Mouse (Mus musculus) frontal cortex, adult 2 months (tissue): ENCODE measurements around the gene Scarb2. TPM values are rescaled to one million over a fixed set of nuclear protein-coding genes. Genes with fewer than 3 reads are reported as not detected.
"Not testable (repeated sequence)": the region's sequence is repeated elsewhere in the genome, so short reads cannot be mapped to it uniquely, and the experiment has no call there.

Source experiments
- DNase-seq, 2 experiments: peaks; one replicate each; pipeline ENCODE4 v3.0.0; 2022; ENCODE audit warnings: low spot score in 1 of 2; ENCODE audit errors: extremely low spot score in 1 of 2
- polyA plus RNA-seq: library from polyadenylated mRNA; depleted of rRNA; stranded (reverse); fragments of >200 nt; gene quantifications from 2 replicates; pipeline ENCODE4 v1.2.3, GENCODE M21; 2012; rRNA removed

Gene Scarb2
- polyA plus RNA-seq, result 67.6 TPM in 2 replicates

DNA sequence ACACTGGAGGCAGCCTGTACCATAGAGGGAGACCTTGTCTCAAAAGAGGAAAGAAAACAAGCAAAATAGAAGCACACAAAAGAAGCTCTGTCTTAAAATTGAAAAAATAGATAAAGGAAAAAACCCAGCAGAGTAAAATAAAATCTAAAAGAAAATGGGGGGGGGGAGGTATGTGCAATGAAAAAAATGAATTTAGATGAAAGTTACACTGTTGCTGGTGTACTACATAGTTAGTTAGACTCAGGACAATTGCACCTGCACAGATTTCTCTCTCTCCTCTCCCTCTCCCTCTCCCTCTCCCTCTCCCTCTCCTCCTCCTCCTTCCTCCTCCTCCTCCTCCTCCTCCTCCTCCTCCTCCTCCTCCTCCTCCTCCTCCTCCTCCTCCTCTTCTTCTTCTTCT, at the start of gene Scarb2:
Gene Scarb2 (minus strand): TSS at position 101 of the 400 bp plus-strand sequence.
- DNase-seq, result no peak

DNA sequence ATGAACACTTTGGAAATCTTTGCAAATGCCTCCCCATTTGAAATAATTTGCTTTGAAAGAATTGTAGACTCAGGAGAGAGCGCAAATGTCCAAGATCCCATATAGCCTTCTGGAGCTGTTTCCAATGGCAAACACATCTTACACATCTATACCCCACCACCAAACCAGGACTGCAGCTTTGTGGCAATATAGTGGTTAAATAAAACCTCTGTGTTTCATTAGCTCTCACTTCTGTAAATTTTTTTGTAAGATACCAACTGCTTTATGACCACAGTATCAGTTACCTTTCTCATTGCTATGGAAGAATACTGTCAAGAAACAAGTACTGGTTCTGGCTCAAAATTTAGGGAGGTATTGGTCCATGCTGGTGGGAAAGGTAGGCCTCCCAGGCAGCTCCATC, 49.3 kb upstream of the Scarb2 start:
- no peak for DNase-seq

DNA sequence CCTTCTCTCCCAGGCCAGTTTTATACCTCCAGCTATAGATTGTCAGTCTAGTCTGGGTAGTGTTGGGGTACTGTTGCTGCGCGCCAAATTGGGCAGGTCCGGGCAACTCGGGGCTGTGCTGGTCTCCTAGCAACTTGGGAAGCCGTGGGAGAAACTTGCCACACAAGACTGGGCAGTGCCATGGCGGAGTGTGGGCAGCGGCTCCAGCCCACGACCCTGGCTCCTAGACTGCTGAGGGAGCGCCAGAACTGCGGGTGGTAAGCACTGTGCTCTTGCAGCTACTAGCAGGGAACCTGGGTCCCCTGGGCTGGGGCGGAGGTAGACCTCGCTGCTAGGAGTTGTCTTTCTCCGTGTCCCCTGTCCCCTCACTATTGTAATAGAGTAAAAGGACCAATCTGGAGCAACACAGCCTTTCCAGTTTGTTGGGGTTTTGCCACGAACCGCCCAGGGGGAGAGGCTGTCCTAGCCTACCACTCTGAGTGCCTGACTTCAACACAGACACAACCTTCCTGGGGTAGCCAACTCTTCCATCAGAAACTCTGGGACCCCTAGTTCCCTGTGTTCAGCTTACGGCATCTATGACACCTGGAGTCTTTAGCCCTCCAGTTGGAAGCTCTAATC, 48.4 kb upstream of the Scarb2 start, which contains the start of gene Fam47e:
Gene Fam47e (plus strand): TSS at position 179 of the 621 bp plus-strand sequence.
- DNase-seq, result peak; percentile 14 to 60

DNA sequence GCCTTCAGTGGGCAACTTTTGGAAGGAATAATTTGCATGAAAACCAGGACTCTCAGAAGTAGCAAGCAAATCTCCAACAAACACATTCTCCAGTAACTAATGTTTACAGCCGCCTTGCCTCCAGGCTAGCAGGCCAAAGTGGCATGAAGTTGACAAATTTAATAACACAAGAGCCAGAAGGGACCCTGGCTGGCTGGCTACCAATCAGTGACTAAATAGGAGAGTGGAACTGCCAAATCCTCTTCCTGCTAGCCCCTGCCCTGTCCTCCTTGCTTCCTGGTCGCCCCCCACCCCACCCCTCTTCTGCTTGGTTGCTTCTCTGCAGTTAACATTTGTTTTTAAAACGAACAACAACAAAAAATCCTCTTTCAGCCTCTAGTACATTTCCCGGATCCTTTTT, 47.8 kb upstream of the Scarb2 start:
- no peak for DNase-seq

DNA sequence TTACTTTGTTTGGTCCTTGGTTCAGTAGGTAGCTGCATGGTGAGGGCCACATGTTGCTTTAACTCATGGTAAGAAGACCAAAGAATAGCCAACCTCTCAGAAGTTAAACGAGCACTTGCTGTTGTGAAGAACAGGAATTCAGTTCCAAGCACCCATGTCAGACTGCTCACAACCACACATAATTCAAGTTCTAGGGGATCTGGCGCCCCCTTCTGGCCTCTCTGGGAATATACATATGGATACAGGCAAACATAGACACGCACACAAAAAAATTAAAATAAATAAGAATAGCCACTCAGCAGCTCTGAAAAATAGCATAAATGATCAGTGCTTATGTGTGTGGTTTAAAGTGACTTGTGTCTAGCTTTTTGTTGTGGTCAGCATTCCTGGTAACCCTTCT, 47.3 kb upstream of the Scarb2 start:
- no peak for DNase-seq

DNA sequence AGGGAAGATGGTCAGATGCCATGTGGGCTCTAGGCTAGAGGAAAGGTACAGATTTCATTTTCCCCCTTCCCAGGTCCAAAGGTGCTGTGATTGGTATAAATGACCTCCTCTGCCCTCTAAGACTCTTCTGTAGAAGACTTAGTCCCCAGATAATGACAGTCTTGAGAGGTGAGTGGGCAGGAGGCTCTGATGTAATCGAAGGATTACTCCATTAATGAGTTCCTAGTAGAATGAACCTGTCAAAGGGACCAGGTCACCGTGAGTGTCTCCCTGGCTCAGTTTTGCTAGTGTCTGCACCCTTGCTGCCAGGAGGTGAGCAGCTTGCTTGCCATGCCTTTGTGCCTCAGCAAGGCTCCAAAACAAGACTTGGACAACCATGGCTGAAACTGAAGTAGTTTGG, 46.0 kb upstream of the Scarb2 start:
- DNase-seq, result no peak

DNA sequence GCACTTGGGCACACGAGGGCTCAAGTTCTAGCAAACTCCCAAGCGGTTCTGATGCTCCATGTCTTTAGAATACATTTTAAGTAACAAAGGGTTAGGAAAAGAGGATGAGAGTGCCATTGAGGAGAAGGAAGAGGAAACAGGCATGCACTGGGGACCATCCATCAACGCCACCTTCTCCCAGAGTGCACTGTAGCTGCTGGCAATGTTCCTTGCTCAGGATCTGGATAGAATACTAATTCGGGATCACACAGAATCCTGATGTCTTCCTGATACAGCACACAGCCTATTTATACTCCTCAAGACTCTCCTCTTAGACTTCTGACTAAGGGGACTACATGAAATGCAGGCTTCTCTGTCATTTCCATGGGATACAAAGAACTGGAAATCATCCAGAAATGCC, 33.1 kb upstream of the Scarb2 start:
- DNase-seq, result no peak

DNA sequence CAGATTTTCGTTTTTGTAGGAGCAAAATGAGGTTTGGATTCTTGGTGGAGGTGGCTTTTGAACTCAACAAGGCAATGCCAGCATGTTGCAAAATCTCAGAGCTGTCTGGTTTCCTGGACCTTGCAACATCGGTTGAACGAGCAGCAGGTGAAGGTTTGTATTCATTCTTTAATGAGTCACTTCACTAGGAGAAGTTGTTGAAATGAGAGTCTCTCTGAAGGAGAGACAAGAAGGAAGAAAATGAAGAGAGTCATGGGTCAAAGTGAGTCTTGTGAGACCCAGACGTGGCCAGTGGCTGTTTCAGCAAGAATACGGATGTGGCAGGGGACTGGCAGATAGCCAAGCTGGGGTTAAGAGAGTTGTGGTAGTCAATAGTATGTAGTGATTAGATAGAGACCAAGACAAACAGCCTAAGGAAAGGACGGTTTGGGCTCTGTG, 18.2 kb upstream of the Scarb2 start:
- DNase-seq, result peak in 1 of 2 experiments; percentile 16

DNA sequence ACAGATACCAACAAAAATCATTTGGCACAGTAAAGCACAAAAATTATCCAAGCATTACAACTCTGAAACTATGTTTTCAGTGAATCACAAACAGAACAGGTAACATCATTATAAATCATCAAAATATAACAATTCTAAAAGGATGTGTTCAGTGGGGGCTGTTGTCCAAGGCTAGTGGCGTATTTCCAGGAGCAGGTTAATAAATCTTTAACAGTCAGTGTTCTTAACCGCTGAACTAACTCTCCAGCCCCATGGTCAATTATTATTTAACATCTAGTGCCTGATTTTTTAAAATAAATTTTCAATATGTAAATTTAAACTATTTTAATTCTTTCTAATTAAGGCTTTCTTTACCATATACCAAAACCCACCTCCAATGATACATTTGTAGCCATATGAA, 14.5 kb upstream of the Scarb2 start:
- DNase-seq, result not testable (repeated sequence)

DNA sequence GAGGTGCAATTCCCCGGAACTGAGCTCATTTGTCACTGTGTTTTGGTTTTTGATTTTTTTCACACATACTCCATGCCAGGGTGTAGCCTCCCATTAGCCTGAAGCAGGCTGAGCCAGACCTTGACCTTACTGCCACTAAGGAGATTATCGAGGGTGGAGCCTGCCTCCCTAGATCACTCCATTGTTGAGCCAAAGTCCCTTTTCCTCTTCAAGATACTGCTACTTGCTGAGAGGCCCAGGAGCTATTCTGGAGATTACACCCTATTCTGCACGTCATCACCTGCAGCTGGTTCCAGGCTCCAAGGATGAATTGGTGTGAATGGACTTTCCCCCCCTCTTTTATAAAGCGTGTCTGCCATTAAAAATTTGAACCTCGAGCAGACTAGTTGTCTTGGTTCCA, 5.4 kb upstream of the Scarb2 start:
- no peak for DNase-seq

DNA sequence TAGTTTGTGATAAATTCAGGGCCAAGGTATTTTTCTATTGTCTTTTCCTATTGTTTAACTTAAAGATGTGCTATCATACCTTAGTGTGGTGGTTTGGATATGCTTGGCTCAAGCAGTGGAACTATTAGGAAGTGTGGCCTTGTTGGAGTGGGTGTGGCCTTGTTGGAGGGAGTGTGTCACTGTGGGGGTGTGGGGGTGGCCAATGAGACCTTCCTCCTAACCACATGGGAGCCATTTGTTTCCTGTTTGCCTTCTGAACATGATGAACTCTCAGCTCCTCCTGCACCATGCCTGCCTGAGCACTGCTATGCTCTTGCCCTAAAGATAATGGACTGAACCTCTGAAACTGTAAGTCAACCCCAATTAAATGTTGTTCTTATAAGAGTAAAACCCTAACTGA, 4.6 kb upstream of the Scarb2 start:
- no peak for DNase-seq

DNA sequence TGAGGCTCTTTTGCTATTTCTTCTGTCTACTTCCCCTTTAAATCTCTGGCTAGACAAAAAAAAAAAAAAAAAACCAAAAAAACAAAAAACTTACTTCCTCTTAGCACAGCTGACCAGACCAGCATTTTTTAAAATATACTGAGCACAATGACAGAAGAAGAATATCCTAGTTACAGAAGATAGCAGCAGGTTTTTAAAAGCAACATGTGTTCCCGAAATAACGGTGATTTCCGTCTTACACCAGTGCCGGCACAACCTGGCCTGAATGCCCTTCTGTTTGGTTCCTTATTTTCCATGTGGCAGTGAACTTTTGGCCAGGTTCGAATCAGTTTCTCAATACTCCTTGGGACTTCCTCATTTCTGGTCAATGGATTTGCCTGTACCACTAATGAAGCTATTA, 2.2 kb upstream of the Scarb2 start:
- DNase-seq, result no peak

DNA sequence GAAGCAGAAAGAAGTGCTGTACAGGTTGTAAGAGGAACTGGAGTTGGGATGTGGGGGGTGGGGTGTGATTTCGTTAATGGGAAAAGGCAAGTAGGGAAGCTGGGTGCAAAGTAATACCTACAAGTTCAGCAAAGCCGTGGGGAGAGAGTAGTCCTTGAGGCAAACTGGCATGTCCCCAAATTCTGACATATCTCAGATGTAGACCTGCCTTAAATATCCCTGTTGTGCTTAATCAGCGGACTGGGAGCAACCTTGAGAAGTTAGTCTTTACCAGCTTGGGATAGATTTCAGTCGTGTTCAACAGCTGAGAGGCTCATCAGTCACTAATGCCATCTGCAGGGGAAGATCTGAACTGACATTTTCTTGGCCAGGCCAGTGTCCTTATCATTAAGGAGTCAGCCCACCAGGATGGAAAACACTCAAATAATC, 318 bp downstream of the Scarb2 start:
- DNase-seq, result peak in 1 of 2 experiments; percentile 55

DNA sequence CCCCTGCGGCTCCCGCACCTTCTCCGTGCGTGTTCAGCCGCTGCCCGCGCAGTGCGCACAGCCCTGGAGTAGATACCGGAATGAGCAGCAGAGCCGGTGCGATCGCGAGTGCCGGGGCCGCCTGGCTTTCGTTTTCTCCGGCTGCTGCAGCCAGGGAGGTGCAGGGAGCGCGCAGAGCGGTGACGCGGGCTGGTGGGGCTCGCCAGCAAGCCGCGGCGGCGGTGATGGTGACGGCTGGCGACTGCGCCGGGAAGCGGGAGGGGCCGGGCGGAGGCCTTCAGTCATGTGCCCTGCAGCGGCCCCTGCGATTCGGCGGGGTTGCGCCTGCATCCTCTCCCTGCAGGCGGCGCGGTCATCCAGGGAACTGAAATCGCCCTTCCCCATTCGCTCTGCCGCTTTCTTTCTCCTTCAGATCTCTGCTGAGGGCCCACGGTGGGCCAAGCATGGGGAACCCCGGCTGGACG, 1.2 kb downstream of the Scarb2 start:
- peak; percentile 93 to 96 for DNase-seq

DNA sequence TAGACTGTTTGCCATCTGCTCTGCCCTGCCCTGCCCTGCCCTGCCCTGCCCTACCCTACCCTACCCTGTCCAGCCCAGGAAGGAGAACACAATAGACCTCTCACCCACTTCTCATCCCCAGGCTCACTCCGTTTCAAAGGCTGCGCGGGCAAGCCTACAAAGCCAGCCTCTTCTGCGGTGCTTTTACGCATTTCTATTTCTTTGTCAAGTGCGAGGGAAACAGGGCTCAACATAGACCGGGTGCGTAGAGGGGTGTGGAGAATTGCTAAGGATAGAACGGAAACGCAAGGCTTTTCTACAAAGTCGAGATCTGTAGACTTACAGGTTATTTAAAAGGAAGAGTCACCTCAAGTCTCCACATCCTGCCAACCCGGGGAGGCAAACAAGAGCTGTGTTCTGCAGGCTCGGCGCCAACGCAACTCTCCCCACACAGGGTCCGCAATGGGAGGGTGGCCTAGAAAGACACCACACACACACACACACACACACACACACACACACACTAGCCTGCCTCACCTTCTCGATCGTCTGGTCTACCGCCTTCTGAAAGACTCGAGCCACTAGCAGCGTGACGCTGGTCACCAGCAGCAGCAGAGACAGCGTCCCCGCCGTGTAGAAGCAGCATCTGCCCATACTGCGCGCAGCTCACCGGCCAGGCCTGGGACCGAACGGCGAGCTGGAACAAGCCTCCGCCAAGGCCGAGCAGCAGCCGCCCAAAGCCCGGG, 1.8 kb downstream of the Scarb2 start:
- DNase-seq, result peak in 1 of 2 experiments; percentile 63

DNA sequence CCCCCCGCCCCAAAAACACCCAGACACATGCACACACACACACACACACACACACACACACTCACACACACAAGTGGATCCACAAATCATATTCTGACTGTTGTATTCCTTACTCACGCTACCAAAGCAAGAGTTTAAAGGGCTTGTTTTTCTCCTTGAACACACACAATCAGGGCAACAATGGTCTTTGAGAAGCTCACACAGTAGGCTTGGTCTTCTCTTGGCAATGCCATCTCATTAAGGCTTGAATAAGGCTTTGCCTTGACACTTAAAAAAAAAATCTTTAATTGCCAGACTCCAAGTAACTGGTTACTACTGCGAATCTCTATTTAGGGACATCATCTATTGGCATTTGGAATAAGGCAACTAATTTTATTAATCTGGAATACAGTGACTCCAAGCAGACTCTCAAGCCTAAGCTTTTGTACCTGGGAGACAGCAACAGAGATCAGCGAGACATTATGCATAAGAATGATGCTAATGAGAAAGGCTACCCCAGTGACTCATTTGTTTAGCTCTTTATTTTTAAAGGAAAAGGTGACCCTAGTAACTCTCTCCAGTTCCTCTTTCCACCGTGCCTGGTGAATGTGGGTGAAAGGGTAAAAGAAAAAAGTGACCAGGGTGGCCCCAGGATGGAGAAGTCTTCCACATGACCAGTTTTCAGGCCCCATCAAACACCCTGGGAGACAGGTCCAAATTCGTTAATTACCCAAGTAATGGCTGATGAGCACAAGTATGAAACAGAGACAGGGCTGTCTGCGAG, 2.6 kb downstream of the Scarb2 start:
- no peak for DNase-seq

DNA sequence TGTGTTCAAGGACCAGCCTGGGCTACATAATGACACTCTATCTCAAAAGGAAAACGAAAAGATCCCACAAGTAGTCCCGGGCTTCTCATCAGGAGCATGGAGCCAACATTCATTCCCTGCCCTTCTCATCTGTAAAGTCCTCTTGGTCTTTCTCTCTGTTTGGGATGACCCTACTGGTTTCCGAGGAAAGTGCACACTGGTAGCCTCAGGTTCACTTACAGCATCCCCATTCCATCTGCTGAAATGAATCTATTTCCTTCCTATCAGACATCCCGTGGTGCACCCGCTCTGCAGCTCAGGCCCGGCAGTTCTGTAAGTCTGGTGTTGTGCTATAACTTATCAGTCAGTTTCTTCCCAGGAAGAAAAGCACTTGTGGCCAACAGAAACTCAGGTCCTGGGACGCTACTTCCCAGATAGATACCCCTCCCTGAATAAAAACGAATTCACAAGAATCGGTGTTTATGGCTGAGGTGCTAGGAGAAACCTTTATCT, 3.2 kb downstream of the Scarb2 start:
- DNase-seq, result no peak

DNA sequence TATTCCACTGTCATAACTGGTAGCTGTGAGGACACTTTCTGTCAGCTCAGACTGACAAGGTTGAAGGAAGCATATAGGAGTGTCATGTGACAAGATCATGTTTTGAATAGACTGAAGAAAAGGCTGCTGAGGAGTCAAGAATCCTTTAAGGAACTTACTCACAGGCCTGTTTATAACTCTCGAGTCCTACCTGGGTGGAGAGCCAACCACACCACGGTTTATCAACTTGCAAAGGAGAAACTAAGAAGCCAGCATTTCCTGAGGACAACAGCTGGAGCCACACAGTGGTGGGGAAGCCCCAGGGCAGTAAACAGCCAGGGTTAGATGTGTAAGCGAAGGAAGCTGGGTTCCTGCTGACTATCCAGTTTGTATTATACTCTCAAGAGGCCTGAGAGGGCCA, 7.3 kb downstream of the Scarb2 start:
- DNase-seq, result no peak

DNA sequence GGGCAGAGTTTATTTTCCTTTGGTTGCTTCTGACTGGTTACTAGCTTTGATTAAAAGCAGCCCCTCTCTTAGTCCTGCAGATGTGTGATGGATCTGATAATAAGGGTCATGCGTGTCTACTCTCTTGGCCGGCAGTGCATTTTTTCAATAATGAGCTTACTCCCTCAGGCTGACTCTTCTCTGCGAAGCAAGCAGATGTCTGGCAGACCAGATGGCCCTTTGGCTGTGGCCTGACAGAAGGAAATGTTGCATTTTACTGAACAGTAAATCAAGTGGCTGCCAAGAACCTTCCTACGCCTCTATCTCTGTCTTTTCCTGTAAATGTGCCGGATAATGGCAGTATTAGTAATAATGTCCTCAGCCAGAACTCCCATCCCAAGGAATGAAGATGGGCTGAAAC, 8.0 kb downstream of the Scarb2 start:
- peak in 1 of 2 experiments; percentile 27 for DNase-seq

DNA sequence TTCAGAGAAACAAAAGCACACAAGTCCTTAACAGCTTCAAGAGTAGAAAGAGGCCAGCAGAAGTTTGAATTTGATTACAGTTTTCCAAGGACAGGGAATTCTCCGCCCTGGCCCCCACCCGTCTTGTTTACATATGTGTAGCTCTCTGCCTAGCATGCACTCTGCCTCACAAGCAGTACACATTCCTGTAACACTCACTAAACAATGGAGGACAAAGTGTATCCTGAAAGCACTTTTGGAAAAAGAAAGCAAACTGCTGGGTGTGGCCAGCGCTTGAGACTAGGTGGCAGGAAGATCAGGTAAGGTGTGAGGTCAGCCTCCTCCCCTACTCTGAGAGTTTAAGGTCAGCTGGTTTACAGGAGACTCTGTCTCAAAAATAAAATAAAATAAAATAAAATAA, 8.4 kb downstream of the Scarb2 start:
- DNase-seq, result no peak

DNA sequence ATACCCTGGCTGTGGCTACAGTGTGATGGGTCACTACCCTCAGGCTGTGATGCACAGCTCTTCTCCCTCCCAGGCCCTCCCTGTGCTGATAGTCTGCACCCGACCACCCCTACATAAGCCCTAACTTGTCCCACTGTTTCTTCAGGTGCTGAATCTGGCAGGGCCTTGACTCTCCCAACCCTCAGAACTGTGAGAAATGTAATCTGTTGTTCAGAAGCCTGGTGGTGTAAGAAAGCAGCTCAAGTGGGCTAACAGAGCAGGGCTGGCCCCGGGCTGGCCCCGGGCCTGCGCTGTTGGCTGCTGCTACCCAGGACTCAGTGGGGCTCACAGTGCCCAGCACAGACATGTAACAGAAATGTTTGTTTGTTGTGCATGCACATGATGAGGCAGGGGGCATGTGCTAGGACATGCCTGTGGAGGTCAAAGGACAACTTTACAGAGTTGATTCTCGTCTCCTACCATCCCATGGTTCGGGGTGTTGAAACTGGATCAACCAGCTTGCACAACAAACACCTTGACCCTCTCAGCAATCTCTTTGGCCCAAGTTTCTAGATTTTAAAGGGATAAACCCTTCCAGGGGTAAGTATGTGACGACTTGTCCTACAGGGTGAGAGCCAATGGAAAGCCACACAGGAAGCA, 10.7 kb downstream of the Scarb2 start:
- no peak for DNase-seq
